Mouse (Mus musculus) lung, postnatal 0 days (tissue): ENCODE data around the gene Trim40.

Source experiments
- CTCF ChIP-seq: IDR thresholded peaks from 2 replicates; pipeline ENCODE4 v1.5.1; 2016; ENCODE audit warnings: antibody characterized with exemption, mild to moderate bottlenecking
- EP300 ChIP-seq: IDR thresholded peaks from 2 replicates; pipeline ENCODE4 v1.6.1; 2016; ENCODE audit warnings: antibody characterized with exemption, mild to moderate bottlenecking, control low read depth

DNA sequence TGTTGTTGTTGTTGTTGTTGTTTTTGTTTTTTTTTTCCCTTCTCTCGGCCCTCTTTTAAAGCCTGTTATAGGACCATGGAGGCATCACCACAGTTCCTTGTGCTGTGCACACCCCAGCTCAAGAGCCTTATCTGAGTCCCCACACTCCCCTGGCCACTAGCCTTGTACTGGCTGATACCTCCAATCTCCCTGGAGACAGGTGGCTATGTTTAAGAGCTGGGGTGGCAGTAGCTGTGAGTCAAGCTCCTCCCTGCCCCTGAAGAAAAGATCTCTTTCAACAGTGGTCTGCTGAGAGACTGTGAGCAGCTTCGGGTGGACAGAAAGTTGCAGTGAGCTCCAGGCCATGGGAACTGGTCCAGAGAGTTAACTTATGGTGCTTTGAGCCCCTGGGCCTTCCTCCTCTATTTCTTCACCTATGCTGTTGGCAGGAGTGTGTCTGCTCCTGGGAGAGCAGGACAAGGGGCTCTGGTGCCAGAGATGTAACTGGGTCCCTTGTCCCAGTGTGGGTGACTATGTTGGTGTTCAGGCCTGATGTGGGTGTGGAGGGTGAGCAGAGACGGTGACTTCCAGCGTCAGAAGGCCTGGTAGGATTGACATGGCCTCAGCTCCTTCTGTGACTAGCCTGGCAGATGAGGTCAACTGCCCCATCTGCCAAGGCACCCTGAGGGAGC lies 20.5 kb downstream of the Trim40 start, which contains the start of gene Trim10:
- TF ChIP-seq CTCF (no peak), EP300 (no peak)
